Mouse (Mus musculus): ENCODE data around the gene Acin1. TPM values are rescaled to one million over a fixed set of nuclear protein-coding genes. Genes with fewer than 3 reads are reported as not detected.
A peak's percentile ranks its signal among the peaks of the same experiment; 100 is the strongest.

Acin1 gene
- polyA plus RNA-seq, 1 experiment: 62.6 TPM

- WGBS: 11% methylated on average over 6 of the region's 6 CpGs
- peak; percentile 52 for DNase-seq (ENCODE audit: low read depth, low spot score)
Measured at GRCm38 (mm10) chr14:54701298-54701697, 14.6 kb upstream of the Acin1 start.

- 64% methylated on average over 3 of the region's 3 CpGs for WGBS
- DNase-seq (ENCODE audit: low read depth, low spot score): no peak
Measured at GRCm38 (mm10) chr14:54699586-54699985, 12.9 kb upstream of the Acin1 start.

- WGBS: 74% methylated on average over 4 of the region's 4 CpGs
- DNase-seq (ENCODE audit: low read depth, low spot score): no peak
Measured at GRCm38 (mm10) chr14:54698733-54699132, 12.0 kb upstream of the Acin1 start, which contains the start of gene Gm29776. Gene Gm29776, minus strand, starts transcription at chr14:54698833.

GRCm38 (mm10) chr14:54696752-54697151 is 10.0 kb upstream of the Acin1 start:
- DNase-seq (ENCODE audit: low read depth, low spot score): no peak
- 83% methylated on average over 4 of the region's 4 CpGs for WGBS

GRCm38 (mm10) chr14:54695042-54695441 is 8.3 kb upstream of the Acin1 start:
- 43% methylated on average over 6 of the region's 6 CpGs for WGBS
- no peak for DNase-seq (ENCODE audit: low read depth, low spot score)

GRCm38 (mm10) chr14:54687251-54687650 is 520 bp upstream of the Acin1 start:
- WGBS: under 1% methylated on average over 8 of the region's 8 CpGs
- no peak for DNase-seq (ENCODE audit: low read depth, low spot score)

GRCm38 (mm10) chr14:54686063-54686521 is 639 bp downstream of the Acin1 start, which contains the start of gene 1700123O20Rik:
Gene 1700123O20Rik, plus strand, starts transcription at chr14:54686216.
- peak; percentile 43 for DNase-seq (ENCODE audit: low read depth, low spot score)

GRCm38 (mm10) chr14:54685471-54685870 is 1.3 kb downstream of the Acin1 start:
- 2% methylated on average over 8 of the region's 8 CpGs for WGBS
- DNase-seq (ENCODE audit: low read depth, low spot score): no peak

More at GRCm38 (mm10) chr14:54686063-54686521, 639 bp downstream of the Acin1 start, which contains the start of gene 1700123O20Rik:
- WGBS: under 1% methylated on average over 41 of the region's 41 CpGs

GRCm38 (mm10) chr14:54682396-54682795 is 4.3 kb downstream of the Acin1 start:
- DNase-seq (ENCODE audit: low read depth, low spot score): no peak
- 87% methylated on average over 3 of the region's 3 CpGs for WGBS

GRCm38 (mm10) chr14:54678657-54679304 is 8.0 kb downstream of the Acin1 start:
- 77% methylated on average over 16 of the region's 16 CpGs for WGBS
- DNase-seq (ENCODE audit: low read depth, low spot score): no peak

GRCm38 (mm10) chr14:54676290-54676689 is 10.4 kb downstream of the Acin1 start:
- DNase-seq (ENCODE audit: low read depth, low spot score): no peak
- 85% methylated on average over 5 of the region's 5 CpGs for WGBS

- 47% methylated on average over 2 of the region's 2 CpGs for WGBS
- no peak for DNase-seq (ENCODE audit: low read depth, low spot score)
Measured at GRCm38 (mm10) chr14:54674317-54674716, 12.4 kb downstream of the Acin1 start.

GRCm38 (mm10) chr14:54669381-54669780 is 17.4 kb downstream of the Acin1 start:
- WGBS: 66% methylated on average over 4 of the region's 4 CpGs
- DNase-seq (ENCODE audit: low read depth, low spot score): no peak

GRCm38 (mm10) chr14:54664477-54665222 is 22.1 kb downstream of the Acin1 start:
- 91% methylated on average over 10 of the region's 10 CpGs for WGBS
- no peak for DNase-seq (ENCODE audit: low read depth, low spot score)

GRCm38 (mm10) chr14:54660009-54660408 is 26.7 kb downstream of the Acin1 start:
- DNase-seq (ENCODE audit: low read depth, low spot score): no peak
- 85% methylated on average over 2 of the region's 2 CpGs for WGBS

- 3% methylated on average over 12 of the region's 12 CpGs for WGBS
- no peak for DNase-seq (ENCODE audit: low read depth, low spot score)
Measured at GRCm38 (mm10) chr14:54653496-54653895, 33.2 kb downstream of the Acin1 start.

- no peak for DNase-seq (ENCODE audit: low read depth, low spot score)
- WGBS: 0% methylated on average over 7 of the region's 7 CpGs
Measured at GRCm38 (mm10) chr14:54652787-54653186, 33.9 kb downstream of the Acin1 start.

GRCm38 (mm10) chr14:54651556-54651955 is 35.2 kb downstream of the Acin1 start:
- 78% methylated on average over 4 of the region's 4 CpGs for WGBS
- DNase-seq (ENCODE audit: low read depth, low spot score): no peak

GRCm38 (mm10) chr14:54650621-54651454 is 35.9 kb downstream of the Acin1 start:
- DNase-seq (ENCODE audit: low read depth, low spot score): peak; percentile 77
- 39% methylated on average over 23 of the region's 23 CpGs for WGBS

GRCm38 (mm10) chr14:54647900-54648299 is 38.8 kb downstream of the Acin1 start:
- WGBS: 75% methylated on average over 4 of the region's 4 CpGs
- no peak for DNase-seq (ENCODE audit: low read depth, low spot score)

All from large intestine, adult 2 months (tissue).